Mouse (Mus musculus) left cerebral cortex, postnatal 14 days (tissue): ENCODE data around the gene Esrrb. TPM values are rescaled to one million over a fixed set of nuclear protein-coding genes. Genes with fewer than 3 reads are reported as not detected.
A peak's percentile ranks its signal among the peaks of the same experiment; 100 is the strongest.

Experiments
- DNase-seq, 2 experiments: peaks; one replicate each; pipeline ENCODE4 v3.0.0; 2021 to 2022; ENCODE audit warnings: low spot score in 2 of 2, mixed read lengths in 1 of 2
- intact Hi-C: fragments of 180-260 bp; cut with DNase I; formaldehyde crosslinking; loops from one replicate; pipeline ENCODE4 v1.15.1; 2025
- total RNA-seq, 2 experiments: library from RNA; stranded (reverse); gene quantifications; 2 replicates each; pipeline ENCODE4 v1.2.3; 2021

Gene Esrrb
- total RNA-seq, 2 experiments from 2014 or later, result 1.8 to 1.9 TPM

DNA sequence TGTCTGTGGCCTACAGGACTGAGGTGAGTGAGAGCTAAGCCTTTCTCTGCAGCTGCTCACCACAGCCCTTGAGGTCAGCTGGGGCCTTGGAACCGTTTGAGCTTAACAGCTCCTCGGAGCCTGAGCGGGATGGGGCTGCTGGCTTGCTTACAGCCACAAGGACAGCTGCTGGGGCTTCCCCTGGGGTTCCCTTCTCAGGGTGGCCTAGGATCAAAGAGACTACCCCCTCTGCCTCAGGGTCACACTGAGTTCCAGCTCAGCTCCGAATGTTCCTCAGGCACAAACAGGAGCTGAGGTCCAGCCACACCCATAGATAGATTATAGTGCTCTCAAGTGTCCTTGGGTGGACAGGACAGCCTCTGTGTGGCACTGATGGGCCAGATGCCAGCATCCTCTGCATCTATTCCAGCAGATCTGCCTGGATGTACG, 122.5 kb downstream of the Esrrb start:
- intact Hi-C loops, result no loop called here
- no peak for DNase-seq

DNA sequence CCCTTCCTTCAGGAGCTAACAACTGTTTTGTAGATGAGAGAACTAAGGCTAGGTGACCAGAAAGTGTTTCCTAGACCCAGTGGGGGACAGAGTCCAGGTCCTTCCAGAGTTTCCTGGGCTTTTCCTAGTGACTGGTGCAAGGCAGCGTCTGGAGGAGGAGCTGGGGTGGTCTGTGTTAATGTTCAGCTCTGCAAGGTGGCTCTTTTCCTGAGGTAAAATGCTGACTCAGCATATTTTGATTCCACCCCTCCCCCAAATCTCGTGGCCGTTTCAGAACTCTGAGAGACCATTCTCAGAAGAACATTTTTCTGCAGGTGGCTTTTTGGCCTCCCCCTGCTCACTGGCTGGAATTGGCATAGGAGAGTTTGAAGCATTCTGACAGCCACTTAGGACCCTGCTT, 127.1 kb downstream of the Esrrb start:
- intact Hi-C loops, result no loop called here

GRCm38 (mm10) chr12:86490052-86490451, 129.1 kb downstream of the Esrrb start:
- no peak for DNase-seq
- intact Hi-C loops, result no loop called here

More for the DNA sequence above, 127.1 kb downstream of the Esrrb start:
- DNase-seq, result no peak

DNA sequence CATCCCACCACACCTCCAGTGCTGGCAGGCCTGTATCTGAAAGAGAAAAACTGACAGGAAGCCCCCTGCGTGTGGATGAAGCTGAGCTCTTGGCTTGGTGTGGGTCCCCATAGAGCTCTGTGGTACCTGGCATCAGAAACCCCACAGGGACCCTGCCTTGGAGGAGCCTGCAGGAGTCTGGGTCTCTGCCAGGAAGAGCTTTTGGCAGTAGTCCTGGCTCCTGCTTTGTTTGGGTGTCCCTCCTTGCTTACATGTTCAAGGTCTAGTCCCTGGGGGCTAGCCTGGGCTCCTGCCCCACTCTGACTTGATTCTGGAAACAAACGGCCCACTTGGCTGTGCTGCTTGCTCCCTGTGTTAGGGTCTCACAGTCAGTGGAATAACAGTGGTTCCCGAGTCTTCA, 130.6 kb downstream of the Esrrb start:
- intact Hi-C loops, result no loop called here
- DNase-seq, result no peak

- DNase-seq, result peak; percentile 15 to 31
- intact Hi-C loops, result no loop called here
Measured at GRCm38 (mm10) chr12:86492822-86493221, 131.9 kb downstream of the Esrrb start.

GRCm38 (mm10) chr12:86497126-86497525, 136.2 kb downstream of the Esrrb start:
- intact Hi-C loops, result no loop called here
- DNase-seq, result no peak

- intact Hi-C loops, result no loop called here
- DNase-seq, result peak; percentile 64 to 79
Measured at GRCm38 (mm10) chr12:86498765-86499164, 137.8 kb downstream of the Esrrb start.

GRCm38 (mm10) chr12:86501728-86502127, 140.8 kb downstream of the Esrrb start:
- DNase-seq, result no peak
- intact Hi-C loops, result no loop called here

- no peak for DNase-seq
Measured at GRCm38 (mm10) chr12:86503921-86504320, 143.0 kb downstream of the Esrrb start.

GRCm38 (mm10) chr12:86504321-86504720, 143.4 kb downstream of the Esrrb start:
- no peak for DNase-seq
- intact Hi-C loops, result no loop called here

More at GRCm38 (mm10) chr12:86503921-86504320, 143.0 kb downstream of the Esrrb start:
- intact Hi-C loops, result no loop called here

GRCm38 (mm10) chr12:86507741-86508140, 146.8 kb downstream of the Esrrb start:
- DNase-seq, result no peak
- intact Hi-C loops, result no loop called here

GRCm38 (mm10) chr12:86508313-86508988, 147.5 kb downstream of the Esrrb start:
- intact Hi-C loops, result no loop called here
- no peak for DNase-seq

DNA sequence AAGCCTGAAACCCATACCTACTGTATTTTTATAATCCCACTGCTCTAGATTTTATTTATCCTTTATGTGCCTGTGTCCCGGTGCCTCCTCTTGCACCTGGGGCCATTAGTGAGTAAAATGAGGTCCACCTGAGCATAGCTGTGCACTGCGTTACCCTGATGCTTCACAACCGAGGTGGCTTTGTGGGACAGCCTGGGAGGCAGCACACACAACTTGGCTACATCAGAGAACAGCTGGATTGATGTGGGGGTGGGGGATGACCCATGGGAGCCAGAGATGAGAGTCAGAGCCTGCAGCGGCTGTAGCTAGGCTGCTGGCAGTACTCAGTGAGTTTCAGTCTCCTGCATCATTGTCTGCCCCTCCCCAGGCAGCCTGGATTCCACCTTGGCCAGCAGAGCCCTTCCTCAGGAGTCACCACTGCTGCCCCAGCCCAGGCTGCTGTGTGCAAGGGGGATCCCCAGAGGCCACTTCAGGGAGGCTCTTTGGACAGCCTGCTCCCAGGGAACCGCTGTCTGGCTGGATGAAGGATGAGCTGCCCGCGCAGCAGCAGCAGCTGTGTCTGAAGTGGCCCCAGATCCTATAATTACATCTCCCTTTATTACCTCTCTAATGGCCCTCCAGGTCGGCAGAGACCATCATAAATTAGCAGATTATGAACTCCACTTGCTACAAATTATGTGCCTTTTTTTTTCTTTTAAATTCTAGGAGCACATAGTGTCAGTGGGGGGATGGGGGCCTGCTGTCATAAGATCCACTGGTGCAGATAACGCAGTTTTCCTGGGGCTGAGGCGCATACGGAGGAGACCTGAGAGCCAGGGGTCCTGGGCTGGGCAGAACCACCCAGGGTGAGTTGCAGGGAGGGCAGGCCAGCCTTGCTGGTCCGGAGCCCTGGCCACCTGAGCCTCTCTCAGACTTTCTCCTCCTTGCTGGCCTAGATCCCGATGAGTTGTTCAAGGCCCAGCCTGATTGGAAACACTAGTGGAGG, 148.7 kb downstream of the Esrrb start:
- intact Hi-C loops, result no loop called here

DNA sequence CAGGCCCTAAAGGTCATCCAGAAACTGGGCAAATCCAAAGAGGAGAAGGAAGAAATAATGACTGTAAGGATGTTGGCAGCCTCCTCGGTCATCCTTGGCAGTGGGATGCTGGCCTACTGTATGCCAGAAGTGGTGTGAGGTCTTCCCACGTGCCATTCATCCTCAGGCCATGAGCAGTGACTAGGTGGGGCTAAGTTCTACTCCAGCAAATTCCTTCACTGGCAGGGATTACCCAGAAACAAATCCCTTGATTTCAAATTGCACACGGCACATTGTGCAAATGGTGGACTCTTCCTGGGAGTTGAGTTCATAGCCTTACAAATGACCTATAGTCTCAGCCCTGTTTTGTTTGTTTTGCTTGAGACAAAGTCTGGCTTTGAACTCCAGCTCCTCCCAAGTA, 151.4 kb downstream of the Esrrb start:
- no peak for DNase-seq
- intact Hi-C loops, result no loop called here

More for the DNA sequence above, 148.7 kb downstream of the Esrrb start:
- DNase-seq, result no peak

- intact Hi-C loops, result no loop called here
- DNase-seq, result no peak
Measured at GRCm38 (mm10) chr12:86513596-86513995, 152.7 kb downstream of the Esrrb start.

- DNase-seq, result no peak
- intact Hi-C loops, result no loop called here
Measured at GRCm38 (mm10) chr12:86516602-86517001, 155.7 kb downstream of the Esrrb start.

GRCm38 (mm10) chr12:86517721-86518120, 156.8 kb downstream of the Esrrb start:
- no peak for DNase-seq
- intact Hi-C loops, result no loop called here

DNA sequence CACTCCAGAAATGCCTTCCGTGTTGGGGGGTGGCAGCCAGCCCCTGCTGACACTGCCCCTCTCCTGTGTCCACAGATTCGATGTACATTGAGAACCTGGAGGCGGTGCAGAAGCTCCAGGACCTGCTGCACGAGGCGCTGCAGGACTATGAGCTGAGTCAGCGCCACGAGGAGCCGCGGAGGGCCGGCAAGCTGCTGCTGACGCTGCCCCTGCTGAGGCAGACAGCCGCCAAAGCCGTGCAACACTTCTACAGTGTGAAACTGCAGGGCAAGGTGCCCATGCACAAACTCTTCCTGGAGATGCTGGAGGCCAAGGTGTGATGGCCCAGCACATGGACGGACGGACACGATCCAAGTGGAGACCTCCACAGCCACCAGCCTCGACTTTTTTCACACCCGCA, 157.8 kb downstream of the Esrrb start:
- intact Hi-C loops, result no loop called here
- peak; percentile 53 to 64 for DNase-seq

- no peak for DNase-seq
- intact Hi-C loops, result no loop called here
Measured at GRCm38 (mm10) chr12:86534283-86534682, 173.4 kb downstream of the Esrrb start.

GRCm38 (mm10) chr12:86537799-86538198, 176.9 kb downstream of the Esrrb start:
- intact Hi-C loops, result no loop called here
- DNase-seq, result no peak
